Mouse (Mus musculus) lung, embryonic 14.5 days (tissue): ENCODE data around the gene Plekhg5. TPM values are rescaled to one million over a fixed set of nuclear protein-coding genes. Genes with fewer than 3 reads are reported as not detected.

Experiments used
- ATAC-seq: fragments of 200-750 bp; cut with Nextera tagmentation; 2 replicates; pipeline ENCODE4 v1.8.0; 2017; ENCODE audit warnings: mild to moderate bottlenecking, moderate TSS enrichment, moderate library complexity; ENCODE audit not compliant: insufficient read depth
- DNase-seq: peaks from one replicate; pipeline ENCODE4 v3.0.0-alpha.2; 2015
- H3K27ac ChIP-seq: fragments of 300-500 bp; sonication (generic); 2 replicates; pipeline ENCODE4 v1.5.1; 2014; ENCODE audit warnings: low read depth, mild to moderate bottlenecking, moderate library complexity
- H3K27me3 ChIP-seq: fragments of 300-500 bp; sonication (generic); 2 replicates; pipeline ENCODE4 v1.6.1; 2014; ENCODE audit warnings: low read length, control low read depth; ENCODE audit not compliant: insufficient read depth
- H3K36me3 ChIP-seq: fragments of 300-500 bp; sonication (generic); 2 replicates; pipeline ENCODE4 v1.6.1; 2014; ENCODE audit warnings: control low read depth; ENCODE audit not compliant: insufficient read depth
- H3K4me1 ChIP-seq: fragments of 300-500 bp; sonication (generic); 2 replicates; pipeline ENCODE4 v1.6.1; 2014; ENCODE audit warnings: antibody characterized with exemption, control low read depth; ENCODE audit not compliant: insufficient read depth
- H3K4me2 ChIP-seq: fragments of 300-500 bp; sonication (generic); 2 replicates; pipeline ENCODE4 v1.6.1; 2014; ENCODE audit warnings: mild to moderate bottlenecking
- H3K4me3 ChIP-seq: fragments of 300-500 bp; sonication (generic); 2 replicates; pipeline ENCODE4 v1.5.1; 2014; ENCODE audit warnings: low read depth, low read length
- H3K9ac ChIP-seq: fragments of 300-500 bp; sonication (generic); 2 replicates; pipeline ENCODE4 v1.6.1; 2014
- H3K9me3 ChIP-seq: fragments of 300-500 bp; sonication (generic); 2 replicates; pipeline ENCODE4 v1.6.1; 2016; ENCODE audit warnings: low read depth, low read length, control low read depth
- CTCF ChIP-seq: IDR thresholded peaks from 2 replicates; pipeline ENCODE4 v1.5.1; 2016; ENCODE audit warnings: antibody characterized with exemption, low read depth
- WGBS: fragments of 180-500 bp; shearing (Covaris S2); extraction: QIAGEN DNeasy Blood & Tissue Kit; methylation state at CpG from one replicate; pipeline ENCODE4 v1.1.7; 2014; 5-methylcytosine and 5-hydroxymethylcytosine counted together
- polyA plus RNA-seq: library from polyadenylated mRNA; unstranded; fragments of >200 nt; fragmentation: Nextera tagmentation; extraction: Ambion mirVana; gene quantifications from 2 replicates; pipeline ENCODE4 v1.2.1, GENCODE M21; 2014

The Plekhg5 gene
- polyA plus RNA-seq, 1 experiment from 2014 or later, result 18.5 TPM

- H3K27me3 ChIP-seq, result no peaks in the 10 kb centered on the region
- H3K4me2 ChIP-seq, result no peak overlapping the region
- H3K4me1 ChIP-seq, result no peaks in the 10 kb centered on the region
- no peak for TF ChIP-seq CTCF
- 95% methylated on average over 22 of the region's 22 CpGs for WGBS
- ATAC-seq (no peak), DNase-seq (no peak)
- no peak overlapping the region for H3K9ac ChIP-seq
- H3K9me3 ChIP-seq, result no peaks in the 10 kb centered on the region
- peaks cover 62% of the 10 kb centered on the region for H3K36me3 ChIP-seq
- H3K4me3 ChIP-seq, result no peak overlapping the region
- no peak overlapping the region for H3K27ac ChIP-seq
Observed at GRCm38 (mm10) chr4:152041924-152042641, 30.2 kb upstream of the Plekhg5 start.

GRCm38 (mm10) chr4:152043171-152043570 is 29.1 kb upstream of the Plekhg5 start:
- no peak for TF ChIP-seq CTCF
- no peak overlapping the region for H3K9ac ChIP-seq
- H3K36me3 ChIP-seq, result peaks cover 73% of the 10 kb centered on the region
- H3K4me3 ChIP-seq, result no peak overlapping the region
- H3K4me2 ChIP-seq, result no peak overlapping the region
- H3K4me1 ChIP-seq, result no peaks in the 10 kb centered on the region
- WGBS, result 95% methylated on average over 3 of the region's 3 CpGs
- DNase-seq (no peak), ATAC-seq (no peak)
- no peaks in the 10 kb centered on the region for H3K9me3 ChIP-seq
- no peaks in the 10 kb centered on the region for H3K27me3 ChIP-seq
- no peak overlapping the region for H3K27ac ChIP-seq

GRCm38 (mm10) chr4:152044609-152045008 is 27.7 kb upstream of the Plekhg5 start:
- Histone ChIP-seq H3K4me1 (no peaks in the 10 kb centered on the region), H3K36me3 (peaks cover 84% of the 10 kb centered on the region), H3K4me2 (no peak overlapping the region), H3K9ac (no peak overlapping the region), H3K9me3 (no peaks in the 10 kb centered on the region), H3K27ac (no peak overlapping the region), H3K27me3 (no peaks in the 10 kb centered on the region), H3K4me3 (no peak overlapping the region)
- no peak for TF ChIP-seq CTCF
- no peak for ATAC-seq
- 78% methylated on average over 6 of the region's 6 CpGs for WGBS
- DNase-seq, result no peak

- 60% methylated on average over 9 of the region's 9 CpGs for WGBS
- no peak for TF ChIP-seq CTCF
- no peak for ATAC-seq
Observed at GRCm38 (mm10) chr4:152062390-152063110, 9.7 kb upstream of the Plekhg5 start.

GRCm38 (mm10) chr4:152067280-152067679 is 5.0 kb upstream of the Plekhg5 start:
- DNase-seq (no peak), ATAC-seq (no peak)

More at GRCm38 (mm10) chr4:152062390-152063110, 9.7 kb upstream of the Plekhg5 start:
- no peak overlapping the region for H3K4me3 ChIP-seq
- H3K9me3 ChIP-seq, result no peaks in the 10 kb centered on the region
- peaks cover 36% of the 10 kb centered on the region for H3K36me3 ChIP-seq
- no peak overlapping the region for H3K4me2 ChIP-seq
- H3K4me1 ChIP-seq, result no peaks in the 10 kb centered on the region
- H3K9ac ChIP-seq, result no peak overlapping the region
- H3K27me3 ChIP-seq, result no peaks in the 10 kb centered on the region
- no peak overlapping the region for H3K27ac ChIP-seq
- no peak for DNase-seq

GRCm38 (mm10) chr4:152068166-152068724 is 4.1 kb upstream of the Plekhg5 start:
- no peak for TF ChIP-seq CTCF
- peaks cover 6% of the 10 kb centered on the region for H3K4me1 ChIP-seq

More at GRCm38 (mm10) chr4:152067280-152067679, 5.0 kb upstream of the Plekhg5 start:
- Histone ChIP-seq H3K9me3 (no peaks in the 10 kb centered on the region), H3K4me2 (no peak overlapping the region), H3K27ac (no peak overlapping the region), H3K36me3 (0 out of 2 replicates have a peak, but pooled peaks cover under 1% of the 10 kb centered on the region), H3K4me3 (no peak overlapping the region), H3K9ac (no peak overlapping the region), H3K4me1 (peaks cover under 1% of the 10 kb centered on the region; the same call in 1 of the 2 replicates), H3K27me3 (no peaks in the 10 kb centered on the region)
- TF ChIP-seq CTCF, result no peak

GRCm38 (mm10) chr4:152069245-152069644 is 3.1 kb upstream of the Plekhg5 start:
- peaks cover 6% of the 10 kb centered on the region for H3K4me1 ChIP-seq
- H3K27ac ChIP-seq, result no peak overlapping the region
- no peak overlapping the region for H3K4me2 ChIP-seq
- 73% methylated on average over 3 of the region's 3 CpGs for WGBS
- DNase-seq, result no peak
- no peak overlapping the region for H3K9ac ChIP-seq
- H3K9me3 ChIP-seq, result no peaks in the 10 kb centered on the region
- H3K36me3 ChIP-seq, result no peaks in the 10 kb centered on the region
- no peak overlapping the region for H3K4me3 ChIP-seq
- no peak for TF ChIP-seq CTCF
- no peaks in the 10 kb centered on the region for H3K27me3 ChIP-seq
- ATAC-seq, result no peak

More at GRCm38 (mm10) chr4:152068166-152068724, 4.1 kb upstream of the Plekhg5 start:
- ATAC-seq, result no peak
- WGBS, result 72% methylated on average over 6 of the region's 6 CpGs
- no peaks in the 10 kb centered on the region for H3K27me3 ChIP-seq
- no peaks in the 10 kb centered on the region for H3K36me3 ChIP-seq
- H3K4me3 ChIP-seq, result no peak overlapping the region
- no peaks in the 10 kb centered on the region for H3K9me3 ChIP-seq
- H3K27ac ChIP-seq, result no peak overlapping the region
- H3K9ac ChIP-seq, result no peak overlapping the region
- no peak overlapping the region for H3K4me2 ChIP-seq
- no peak for DNase-seq
